Mouse (Mus musculus) myocyte (in vitro differentiated cells): ENCODE data around the gene Isoc2a.

Source experiments
- CEBPB ChIP-seq: IDR thresholded peaks from 2 replicates; pipeline ENCODE4 v1.6.1; 2011; ENCODE audit warnings: mild to moderate bottlenecking, moderate library complexity; ENCODE audit not compliant: poor library complexity, insufficient read depth, severe bottlenecking
- MAX ChIP-seq: IDR thresholded peaks from one replicate; pipeline ENCODE4 v1.6.1; 2011; ENCODE audit warnings: low read depth, mild to moderate bottlenecking, control low read depth
- TCF3 ChIP-seq: IDR thresholded peaks from one replicate; pipeline ENCODE4 v1.6.1; 2011; ENCODE audit warnings: low read depth, control low read depth; ENCODE audit not compliant: insufficient read length

DNA sequence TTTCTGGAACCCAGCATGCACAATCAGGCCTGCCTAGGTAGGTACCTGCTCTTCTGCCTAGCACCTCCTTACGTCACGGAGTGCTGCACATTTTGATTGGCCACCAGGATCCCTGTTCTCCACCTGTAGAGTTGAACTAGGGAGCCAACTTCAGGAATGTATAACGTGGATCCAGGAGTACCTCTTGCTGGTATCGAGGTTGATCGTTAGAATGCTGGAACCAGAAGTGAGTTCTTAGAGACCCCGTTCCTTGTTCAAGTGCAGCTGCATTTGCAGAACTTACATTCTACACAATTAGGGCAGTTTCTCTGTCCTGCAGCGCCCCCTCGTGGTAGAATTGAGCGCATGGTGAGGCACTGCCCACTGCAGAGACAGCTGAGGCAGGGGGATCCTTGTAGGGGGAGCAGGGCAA lies 63.1 kb downstream of the Isoc2a start:
- no peak for TF ChIP-seq CEBPB
- no peak for TF ChIP-seq TCF3
- no peak for TF ChIP-seq MAX
